Mouse (Mus musculus): Measurements from ENCODE around the gene Gpr150.

Gpr150 gene

GRCm38 (mm10) chr13:76056896-76057266 lies at the start of gene Gpr150:
Gpr150 (minus strand) TSS chr13:76056996.
- no peak for TF ChIP-seq CTCF (conservative IDR thresholded peaks at IDR 0.05; ENCODE audit: low read length)
- TF ChIP-seq NANOG (IDR thresholded peaks at IDR 0.05; ENCODE audit: borderline replicate concordance, low read length): no peak
- H3K4me3 ChIP-seq (replicated peaks; ENCODE audit: low read length): peak within 1 kb of the TSS; percentile 81
- peaks cover 60% of the 10 kb centered on the region for H3K27me3 ChIP-seq (ENCODE audit: insufficient read depth, low read length)
- peaks cover 9% of the 10 kb centered on the region; the same call in 1 of the 2 replicates for H3K4me1 ChIP-seq (replicated peaks; ENCODE audit: low read depth, low read length)
- no peaks in the 10 kb centered on the region for H3K9me3 ChIP-seq (ENCODE audit: low read length)
- H3K36me3 ChIP-seq (ENCODE audit: insufficient read depth, low read length): no peaks in the 10 kb centered on the region

GRCm38 (mm10) chr13:76101989-76102388 lies 45.2 kb upstream of the Gpr150 start:
- H3K4me3 ChIP-seq (replicated peaks; ENCODE audit: low read length): no peak overlapping the region
- H3K4me1 ChIP-seq (replicated peaks; ENCODE audit: low read depth, low read length): peaks cover 3% of the 10 kb centered on the region; the same call in 1 of the 2 replicates
- no peak for TF ChIP-seq NANOG (IDR thresholded peaks at IDR 0.05; ENCODE audit: borderline replicate concordance, low read length)
- TF ChIP-seq CTCF (conservative IDR thresholded peaks at IDR 0.05; ENCODE audit: low read length): no peak
- no peak for TF ChIP-seq POU5F1 (IDR thresholded peaks at IDR 0.05; ENCODE audit: borderline replicate concordance, low read length)
- peaks cover 24% of the 10 kb centered on the region for H3K36me3 ChIP-seq (ENCODE audit: insufficient read depth, low read length)
- no peaks in the 10 kb centered on the region for H3K9me3 ChIP-seq (ENCODE audit: low read length)
- H3K27me3 ChIP-seq (ENCODE audit: insufficient read depth, low read length): no peaks in the 10 kb centered on the region

GRCm38 (mm10) chr13:76098493-76099303 lies 41.9 kb upstream of the Gpr150 start, which contains the start of the genes Arsk and Ttc37:
Arsk (minus strand) TSS chr13:76098660.
Ttc37 (plus strand) TSS chr13:76098734.
- Histone ChIP-seq H3K36me3 (ENCODE audit: insufficient read depth, low read length) (peaks cover 21% of the 10 kb centered on the region), H3K27me3 (ENCODE audit: insufficient read depth, low read length) (no peaks in the 10 kb centered on the region), H3K4me3 (replicated peaks; ENCODE audit: low read length) (peak within 1 kb of the TSS; percentile 85), H3K4me1 (replicated peaks; ENCODE audit: low read depth, low read length) (peaks cover 3% of the 10 kb centered on the region; the same call in 1 of the 2 replicates), H3K9me3 (ENCODE audit: low read length) (no peaks in the 10 kb centered on the region)
- TF ChIP-seq CTCF (conservative IDR thresholded peaks at IDR 0.05; ENCODE audit: low read length) (no peak), POU5F1 (IDR thresholded peaks at IDR 0.05; ENCODE audit: borderline replicate concordance, low read length) (no peak), NANOG (IDR thresholded peaks at IDR 0.05; ENCODE audit: borderline replicate concordance, low read length) (no peak)

GRCm38 (mm10) chr13:76098116-76098492 lies 41.3 kb upstream of the Gpr150 start:
- Histone ChIP-seq H3K9me3 (ENCODE audit: low read length) (no peaks in the 10 kb centered on the region), H3K27me3 (ENCODE audit: insufficient read depth, low read length) (no peaks in the 10 kb centered on the region), H3K4me3 (replicated peaks; ENCODE audit: low read length) (peak overlapping the region; percentile 85), H3K36me3 (ENCODE audit: insufficient read depth, low read length) (peaks cover 18% of the 10 kb centered on the region), H3K4me1 (replicated peaks; ENCODE audit: low read depth, low read length) (peaks cover 3% of the 10 kb centered on the region; the same call in 1 of the 2 replicates)
- no peak for TF ChIP-seq POU5F1 (IDR thresholded peaks at IDR 0.05; ENCODE audit: borderline replicate concordance, low read length)
- no peak for TF ChIP-seq NANOG (IDR thresholded peaks at IDR 0.05; ENCODE audit: borderline replicate concordance, low read length)
- TF ChIP-seq CTCF (conservative IDR thresholded peaks at IDR 0.05; ENCODE audit: low read length): no peak

- H3K4me3 ChIP-seq (replicated peaks; ENCODE audit: low read length): no peak overlapping the region
- H3K27me3 ChIP-seq (ENCODE audit: insufficient read depth, low read length): no peaks in the 10 kb centered on the region
- H3K9me3 ChIP-seq (ENCODE audit: low read length): no peaks in the 10 kb centered on the region
- H3K36me3 ChIP-seq (ENCODE audit: insufficient read depth, low read length): no peaks in the 10 kb centered on the region
- H3K4me1 ChIP-seq (replicated peaks; ENCODE audit: low read depth, low read length): no peaks in the 10 kb centered on the region
- no peak for TF ChIP-seq CTCF (conservative IDR thresholded peaks at IDR 0.05; ENCODE audit: low read length)
- TF ChIP-seq POU5F1 (IDR thresholded peaks at IDR 0.05; ENCODE audit: borderline replicate concordance, low read length): no peak
- no peak for TF ChIP-seq NANOG (IDR thresholded peaks at IDR 0.05; ENCODE audit: borderline replicate concordance, low read length)
Observed at GRCm38 (mm10) chr13:76074323-76074722, 17.5 kb upstream of the Gpr150 start.

GRCm38 (mm10) chr13:76064363-76064945 lies 7.7 kb upstream of the Gpr150 start:
- TF ChIP-seq POU5F1 (IDR thresholded peaks at IDR 0.05; ENCODE audit: borderline replicate concordance, low read length): no peak
- TF ChIP-seq CTCF (conservative IDR thresholded peaks at IDR 0.05; ENCODE audit: low read length): no peak
- no peak for TF ChIP-seq NANOG (IDR thresholded peaks at IDR 0.05; ENCODE audit: borderline replicate concordance, low read length)
- H3K4me3 ChIP-seq (replicated peaks; ENCODE audit: low read length): peak overlapping the region; percentile 53

GRCm38 (mm10) chr13:76063548-76063947 lies 6.8 kb upstream of the Gpr150 start:
- Histone ChIP-seq H3K9me3 (ENCODE audit: low read length) (no peaks in the 10 kb centered on the region), H3K27me3 (ENCODE audit: insufficient read depth, low read length) (0 out of 2 replicates have a peak, but pooled peaks cover 4% of the 10 kb centered on the region), H3K4me1 (replicated peaks; ENCODE audit: low read depth, low read length) (peaks cover 11% of the 10 kb centered on the region; the same call in 1 of the 2 replicates), H3K4me3 (replicated peaks; ENCODE audit: low read length) (no peak overlapping the region), H3K36me3 (ENCODE audit: insufficient read depth, low read length) (no peaks in the 10 kb centered on the region)
- TF ChIP-seq NANOG (IDR thresholded peaks at IDR 0.05; ENCODE audit: borderline replicate concordance, low read length) (no peak), CTCF (conservative IDR thresholded peaks at IDR 0.05; ENCODE audit: low read length) (no peak), POU5F1 (IDR thresholded peaks at IDR 0.05; ENCODE audit: borderline replicate concordance, low read length) (no peak)

More at GRCm38 (mm10) chr13:76064363-76064945, 7.7 kb upstream of the Gpr150 start:
- H3K36me3 ChIP-seq (ENCODE audit: insufficient read depth, low read length): no peaks in the 10 kb centered on the region
- no peaks in the 10 kb centered on the region for H3K9me3 ChIP-seq (ENCODE audit: low read length)
- no peaks in the 10 kb centered on the region for H3K27me3 ChIP-seq (ENCODE audit: insufficient read depth, low read length)
- H3K4me1 ChIP-seq (replicated peaks; ENCODE audit: low read depth, low read length): peaks cover 11% of the 10 kb centered on the region; the same call in 1 of the 2 replicates

GRCm38 (mm10) chr13:76062569-76062968 lies 5.8 kb upstream of the Gpr150 start:
- no peaks in the 10 kb centered on the region for H3K9me3 ChIP-seq (ENCODE audit: low read length)
- H3K4me1 ChIP-seq (replicated peaks; ENCODE audit: low read depth, low read length): peaks cover 11% of the 10 kb centered on the region; the same call in 1 of the 2 replicates
- no peaks in the 10 kb centered on the region for H3K36me3 ChIP-seq (ENCODE audit: insufficient read depth, low read length)
- TF ChIP-seq NANOG (IDR thresholded peaks at IDR 0.05; ENCODE audit: borderline replicate concordance, low read length) (no peak), CTCF (conservative IDR thresholded peaks at IDR 0.05; ENCODE audit: low read length) (no peak), POU5F1 (IDR thresholded peaks at IDR 0.05; ENCODE audit: borderline replicate concordance, low read length) (no peak)
- no peak overlapping the region for H3K4me3 ChIP-seq (replicated peaks; ENCODE audit: low read length)
- H3K27me3 ChIP-seq (ENCODE audit: insufficient read depth, low read length): peaks cover 13% of the 10 kb centered on the region
